Mouse (Mus musculus): ENCODE results near the gene Spon1.

DNA sequence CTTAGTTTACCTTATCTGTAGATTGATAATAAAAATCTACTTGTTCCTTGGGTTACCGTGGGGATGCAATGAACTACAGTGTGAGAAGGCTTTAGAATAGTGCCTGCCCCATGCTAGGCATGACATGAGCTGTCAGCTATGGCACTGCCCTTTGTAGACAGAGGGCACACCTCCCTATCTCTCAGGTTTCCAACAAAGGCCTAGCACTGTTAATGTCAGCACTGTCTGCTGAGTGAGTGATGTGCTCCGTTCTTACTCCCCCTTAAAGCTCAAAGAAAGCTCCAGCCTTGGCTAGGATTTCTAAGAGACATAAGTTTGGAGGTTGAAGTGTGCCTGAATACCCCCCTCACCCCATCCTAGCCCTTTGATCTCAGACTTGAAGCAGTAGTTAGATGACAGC is 9.2 kb upstream of the Spon1 start:
- TF ChIP-seq POLR2A (IDR thresholded peaks at IDR 0.05; ENCODE audit: low read depth, low read length) (no peak), CTCF (conservative IDR thresholded peaks at IDR 0.05 in 1 of 2, IDR thresholded peaks at IDR 0.05 in 1 of 2; ENCODE audit: low read depth in 2 of 2, low read length in 2 of 2) (no peak), TCF12 (IDR thresholded peaks at IDR 0.05; ENCODE audit: low read depth, low read length) (no peak), MAFK (IDR thresholded peaks at IDR 0.05; ENCODE audit: insufficient replicate concordance, low read length) (no peak), MAX (IDR thresholded peaks at IDR 0.05; ENCODE audit: low read length) (no peak), ETS1 (conservative IDR thresholded peaks at IDR 0.05; ENCODE audit: low read depth, low read length) (no peak), ELF1 (IDR thresholded peaks at IDR 0.05; ENCODE audit: low read depth, low read length) (no peak), ZMIZ1 (IDR thresholded peaks at IDR 0.05; ENCODE audit: low read depth, low read length) (no peak), IRF4 (IDR thresholded peaks at IDR 0.05; ENCODE audit: low read depth, low read length) (no peak), USF2 (conservative IDR thresholded peaks at IDR 0.05; ENCODE audit: low read depth, low read length) (no peak)
